Mouse (Mus musculus): Measurements from ENCODE around the gene Gnpat. TPM values are rescaled to one million over a fixed set of nuclear protein-coding genes. Genes with fewer than 3 reads are reported as not detected.
"Not testable (repeated sequence)": the region's sequence is repeated elsewhere in the genome, so short reads cannot be mapped to it uniquely, and the experiment has no call there.

Gene Gnpat
- total RNA-seq, 2 experiments from 2014 or later, result 58.4 to 61.9 TPM

GRCm38 (mm10) chr8:124841775-124842174 lies 21.1 kb upstream of the Gnpat start:
- DNase-seq (ENCODE audit: low spot score in 2 of 2), result no peak

GRCm38 (mm10) chr8:124842929-124843328 lies 19.9 kb upstream of the Gnpat start:
- not testable (repeated sequence) for DNase-seq (ENCODE audit: low spot score in 2 of 2)

- no peak for DNase-seq (ENCODE audit: low spot score in 2 of 2)
Observed at GRCm38 (mm10) chr8:124845131-124845530, 17.7 kb upstream of the Gnpat start.

- DNase-seq (ENCODE audit: low spot score in 2 of 2), result no peak
Observed at GRCm38 (mm10) chr8:124845573-124845972, 17.3 kb upstream of the Gnpat start.

- no peak for DNase-seq (ENCODE audit: low spot score in 2 of 2)
Observed at GRCm38 (mm10) chr8:124853511-124853910, 9.3 kb upstream of the Gnpat start.

GRCm38 (mm10) chr8:124859466-124859865 lies 3.4 kb upstream of the Gnpat start:
- DNase-seq (ENCODE audit: low spot score in 2 of 2), result no peak

- no peak for DNase-seq (ENCODE audit: low spot score in 2 of 2)
Observed at GRCm38 (mm10) chr8:124860188-124860587, 2.6 kb upstream of the Gnpat start.

- no peak for DNase-seq (ENCODE audit: low spot score in 2 of 2)
Observed at GRCm38 (mm10) chr8:124863163-124863677, 387 bp downstream of the Gnpat start.

- DNase-seq (ENCODE audit: low spot score in 2 of 2), result no peak
Observed at GRCm38 (mm10) chr8:124863729-124864128, 896 bp downstream of the Gnpat start.

GRCm38 (mm10) chr8:124866669-124867068 lies 3.8 kb downstream of the Gnpat start:
- DNase-seq (ENCODE audit: low spot score in 2 of 2), result no peak

- DNase-seq (ENCODE audit: low spot score in 2 of 2), result no peak
Observed at GRCm38 (mm10) chr8:124867126-124867525, 4.3 kb downstream of the Gnpat start.

- DNase-seq (ENCODE audit: low spot score in 2 of 2), result no peak
Observed at GRCm38 (mm10) chr8:124869708-124870107, 6.9 kb downstream of the Gnpat start.

GRCm38 (mm10) chr8:124871474-124871873 lies 8.6 kb downstream of the Gnpat start:
- DNase-seq (ENCODE audit: low spot score in 2 of 2), result no peak

GRCm38 (mm10) chr8:124872081-124872480 lies 9.2 kb downstream of the Gnpat start:
- no peak for DNase-seq (ENCODE audit: low spot score in 2 of 2)

- no peak for DNase-seq (ENCODE audit: low spot score in 2 of 2)
Observed at GRCm38 (mm10) chr8:124872690-124873089, 9.9 kb downstream of the Gnpat start.

- DNase-seq (ENCODE audit: low spot score in 2 of 2), result no peak
Observed at GRCm38 (mm10) chr8:124878141-124878540, 15.3 kb downstream of the Gnpat start.

GRCm38 (mm10) chr8:124878946-124879526 lies 16.2 kb downstream of the Gnpat start:
- DNase-seq (ENCODE audit: low spot score in 2 of 2), result no peak

- no peak for DNase-seq (ENCODE audit: low spot score in 2 of 2)
Observed at GRCm38 (mm10) chr8:124888385-124888784, 25.6 kb downstream of the Gnpat start.

- no peak for DNase-seq (ENCODE audit: low spot score in 2 of 2)
Observed at GRCm38 (mm10) chr8:124892596-124892995, 29.8 kb downstream of the Gnpat start.

GRCm38 (mm10) chr8:124896010-124896631 lies 33.3 kb downstream of the Gnpat start:
- DNase-seq (ENCODE audit: low spot score in 2 of 2), result no peak

GRCm38 (mm10) chr8:124896632-124897385 lies 34.0 kb downstream of the Gnpat start:
- DNase-seq (ENCODE audit: low spot score in 2 of 2), result peak; percentile 42 to 63

Data from layer of hippocampus, adult 18-20 months (tissue).